Comparison of ENCODE assay signal across 27 mouse cellular contexts in genomic region chr2:5732047-5732446, GRCm38 (mm10).
"Had no signal": no experiment of that assay in that cellular context is flagged by ENCODE, and none has a peak within 500 bp of the region (broad histone marks: within the 10 kb centered on the region; RNA-seq: fewer than 3 reads in every experiment).

No protein-coding gene starts in this region.

- H3K27me3 ChIP-seq: forebrain, embryonic 15.5 days; heart, embryonic 12.5 days; hindbrain, embryonic 15.5 days; limb, embryonic 12.5 days had no signal

- H3K9ac ChIP-seq: forebrain, embryonic 15.5 days; forebrain, postnatal 0 days; heart, embryonic 12.5 days; hindbrain, embryonic 12.5 days; hindbrain, embryonic 15.5 days; kidney, embryonic 15.5 days; limb, embryonic 12.5 days had no signal

- ATAC-seq: forebrain, embryonic 15.5 days; hindbrain, postnatal 0 days had no signal

- H3K4me1 ChIP-seq: heart, embryonic 10.5 days; heart, embryonic 12.5 days; kidney, embryonic 15.5 days had no signal

- H3K36me3 ChIP-seq: forebrain, embryonic 15.5 days; heart, embryonic 10.5 days; heart, embryonic 12.5 days; hindbrain, embryonic 10.5 days; hindbrain, embryonic 12.5 days; hindbrain, embryonic 15.5 days; kidney, embryonic 15.5 days; limb, embryonic 10.5 days; limb, embryonic 12.5 days had no signal

- DNase-seq: forebrain, postnatal 0 days; gastrocnemius, adult 2 months; gastrocnemius, postnatal 10 days; gastrocnemius, postnatal 25 days; heart, adult 18-20 months; heart, postnatal 10 days; heart, postnatal 4 days; kidney, adult 11 months; kidney, adult 2 months; kidney, adult 9 months; kidney, postnatal 25 days; kidney, postnatal 4 days; layer of hippocampus, adult 9-11 months; liver had no signal

- H3K4me2 ChIP-seq: forebrain, embryonic 15.5 days; heart, embryonic 12.5 days; hindbrain, embryonic 12.5 days; hindbrain, embryonic 15.5 days; kidney, embryonic 15.5 days; limb, embryonic 12.5 days; liver, embryonic 11.5 days had no signal

- H3K4me3 ChIP-seq: forebrain, embryonic 15.5 days; gastrocnemius, adult 2 months; heart, embryonic 10.5 days; heart, embryonic 12.5 days; hindbrain, embryonic 10.5 days; hindbrain, embryonic 12.5 days; hindbrain, embryonic 15.5 days; kidney, embryonic 15.5 days; left cerebral cortex, adult 2 months; limb, embryonic 10.5 days; limb, embryonic 12.5 days had no signal

- H3K9me3 ChIP-seq: forebrain, embryonic 15.5 days; heart, embryonic 10.5 days; heart, embryonic 12.5 days; hindbrain, embryonic 10.5 days; hindbrain, embryonic 12.5 days; hindbrain, embryonic 15.5 days; kidney, embryonic 15.5 days; limb, embryonic 10.5 days; limb, embryonic 12.5 days had no signal

- H3K27ac ChIP-seq: gastrocnemius, adult 2 months; heart, embryonic 10.5 days; hindbrain, embryonic 10.5 days; hindbrain, embryonic 12.5 days; hindbrain, embryonic 15.5 days; hindbrain, postnatal 0 days; kidney, embryonic 15.5 days; kidney, postnatal 0 days; left cerebral cortex, adult 2 months; limb, embryonic 10.5 days; limb, embryonic 12.5 days had no signal
